Mouse (Mus musculus): ENCODE data around the gene Defa30. TPM values are rescaled to one million over a fixed set of nuclear protein-coding genes. Genes with fewer than 3 reads are reported as not detected.
"Not testable (repeated sequence)": the region's sequence is repeated elsewhere in the genome, so short reads cannot be mapped to it uniquely, and the experiment has no call there.

The Defa30 gene
- total RNA-seq (2021): not detected
- long read RNA-seq, experiment 1: 0 reads
- long read RNA-seq, experiment 2: 0 reads

- DNase-seq: not testable (repeated sequence)
Measured at GRCm38 (mm10) chr8:21134342-21134741, at the start of gene Defa30. Gene Defa30 (plus strand): TSS chr8:21134642.

- peak; percentile 31 to 52 for DNase-seq
Measured at GRCm38 (mm10) chr8:21093106-21093505, 41.3 kb upstream of the Defa30 start.

DNA sequence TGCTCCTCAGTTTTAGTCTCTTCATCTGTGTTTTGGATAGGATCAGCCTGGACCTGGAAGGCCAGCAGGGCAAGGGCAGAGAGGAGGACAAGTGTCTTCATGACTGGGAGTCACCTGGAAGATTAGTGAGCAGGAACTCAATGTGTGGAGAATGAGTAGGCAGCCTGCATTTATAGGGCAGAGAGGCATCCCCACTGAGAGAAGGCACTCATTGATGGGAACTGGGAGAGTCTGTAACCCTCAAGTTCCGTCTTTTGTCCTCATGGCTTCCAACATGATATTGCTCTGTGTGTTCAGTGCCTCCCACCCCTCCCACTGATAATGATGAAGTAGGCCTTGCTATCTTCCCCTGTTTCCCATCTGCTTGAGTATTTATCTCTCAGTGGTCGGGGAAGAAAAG, 38.5 kb upstream of the Defa30 start, which contains the start of gene Gm14851:
Gene Gm14851, minus strand, starts transcription at position 101 of the 400 bp plus-strand sequence.
- not testable (repeated sequence) for DNase-seq

- DNase-seq: not testable (repeated sequence)
Measured at GRCm38 (mm10) chr8:21161977-21162376, 27.5 kb downstream of the Defa30 start, which contains the start of gene Defa22. Gene Defa22 (plus strand): TSS chr8:21162277.

Other genes starting within 250 kb of the Defa30 start
- gene Defb33, start 242.0 kb upstream of the Defa30 start, total RNA-seq (2021): not detected
- not detected for gene Gm15056, start 232.0 kb upstream of the Defa30 start, total RNA-seq (2021)
- gene Gm6040, start 212.6 kb upstream of the Defa30 start, total RNA-seq (2021): not detected
- not detected for gene AY761185, start 189.9 kb upstream of the Defa30 start, total RNA-seq (2021)
- gene Defa21, start 109.1 kb upstream of the Defa30 start, total RNA-seq (2021): not detected
- not detected for gene Defa23, start 79.6 kb upstream of the Defa30 start, total RNA-seq (2021)
- gene Defa35, start 69.6 kb upstream of the Defa30 start, total RNA-seq (2021): not detected
- gene Defa25, start 50.2 kb upstream of the Defa30 start, total RNA-seq (2021): not detected
- gene Gm14851, start 38.6 kb upstream of the Defa30 start, total RNA-seq (2021): not detected
- not detected for gene Defa22, start 27.6 kb downstream of the Defa30 start, total RNA-seq (2021)
- gene Defa31, start 57.0 kb downstream of the Defa30 start, total RNA-seq (2021): not detected
- gene Gm15293, start 66.9 kb downstream of the Defa30 start, total RNA-seq (2021): not detected
- gene Gm15292, start 115.1 kb downstream of the Defa30 start, total RNA-seq (2021): not detected
- not detected for gene Defa27, start 180.9 kb downstream of the Defa30 start, total RNA-seq (2021)
- not detected for gene Defa29, start 192.4 kb downstream of the Defa30 start, total RNA-seq (2021)
- gene Defa2, start 243.9 kb downstream of the Defa30 start, total RNA-seq (2021): not detected